Mouse (Mus musculus) urinary bladder, postnatal 14 days (tissue): ENCODE measurements around the gene Ddx4.

Experiments used
- DNase-seq: peaks from one replicate; pipeline ENCODE4 v3.0.0; 2021; ENCODE audit warnings: low spot score

The Ddx4 gene

DNA sequence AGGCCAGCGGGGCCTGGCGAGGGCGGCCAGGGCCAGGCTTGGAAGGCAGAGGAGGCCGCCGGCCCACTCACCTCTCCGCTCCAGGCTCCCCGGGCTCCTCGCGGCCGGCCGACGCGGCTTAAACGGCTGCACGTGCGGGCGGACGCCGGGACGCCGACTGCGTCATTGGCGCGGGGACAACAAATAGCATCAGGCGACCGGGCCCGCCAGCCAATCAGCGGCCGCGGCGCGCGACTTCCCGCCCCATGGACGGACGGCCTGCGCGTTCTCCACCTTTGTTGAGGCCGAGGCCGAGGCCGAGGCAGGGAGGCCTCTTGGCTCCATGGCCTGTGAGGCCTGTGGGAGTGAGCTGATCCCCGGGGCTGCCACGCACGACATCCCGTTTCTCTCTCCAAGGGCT lies at the start of gene Ddx4:
Ddx4 (minus strand) TSS at position 271 of the 400 bp plus-strand sequence.
- DNase-seq = no peak

- no peak for DNase-seq
These were observed 49.0 kb upstream of the Ddx4 start for GRCm38 (mm10) chr13:112701256-112701655.

DNA sequence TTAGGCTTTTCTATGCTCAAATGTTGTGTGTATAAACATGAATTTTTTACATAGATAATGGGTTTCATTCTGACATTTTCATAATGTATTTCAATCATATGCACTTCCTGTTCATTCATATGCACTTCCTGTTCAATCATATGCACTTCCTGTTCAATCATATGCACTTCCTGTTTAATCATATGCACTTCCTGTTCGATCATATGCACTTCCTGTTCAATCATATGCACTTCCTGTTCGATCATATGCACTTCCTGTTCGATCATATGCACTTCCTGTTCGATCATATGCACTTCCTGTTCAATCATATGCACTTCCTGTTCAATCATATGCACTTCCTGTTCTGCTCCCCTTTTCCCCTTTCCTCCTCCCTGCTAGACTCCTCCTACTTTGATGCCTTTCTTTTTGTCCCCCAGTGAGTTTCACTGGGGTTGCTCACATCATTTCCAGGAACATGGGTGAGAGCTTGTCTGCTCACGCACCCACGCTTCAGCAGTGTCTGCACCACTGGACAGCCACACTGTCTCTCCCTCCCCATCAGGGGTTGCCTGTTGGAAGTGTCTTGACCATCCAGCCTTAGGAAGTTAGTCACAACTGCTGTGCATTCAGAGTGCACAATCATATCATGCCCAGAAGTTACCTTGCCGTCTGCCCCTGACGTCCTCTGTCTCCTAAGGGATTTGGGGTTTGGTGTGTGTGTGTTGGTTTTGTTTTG lies 43.4 kb upstream of the Ddx4 start:
- no peak for DNase-seq

DNA sequence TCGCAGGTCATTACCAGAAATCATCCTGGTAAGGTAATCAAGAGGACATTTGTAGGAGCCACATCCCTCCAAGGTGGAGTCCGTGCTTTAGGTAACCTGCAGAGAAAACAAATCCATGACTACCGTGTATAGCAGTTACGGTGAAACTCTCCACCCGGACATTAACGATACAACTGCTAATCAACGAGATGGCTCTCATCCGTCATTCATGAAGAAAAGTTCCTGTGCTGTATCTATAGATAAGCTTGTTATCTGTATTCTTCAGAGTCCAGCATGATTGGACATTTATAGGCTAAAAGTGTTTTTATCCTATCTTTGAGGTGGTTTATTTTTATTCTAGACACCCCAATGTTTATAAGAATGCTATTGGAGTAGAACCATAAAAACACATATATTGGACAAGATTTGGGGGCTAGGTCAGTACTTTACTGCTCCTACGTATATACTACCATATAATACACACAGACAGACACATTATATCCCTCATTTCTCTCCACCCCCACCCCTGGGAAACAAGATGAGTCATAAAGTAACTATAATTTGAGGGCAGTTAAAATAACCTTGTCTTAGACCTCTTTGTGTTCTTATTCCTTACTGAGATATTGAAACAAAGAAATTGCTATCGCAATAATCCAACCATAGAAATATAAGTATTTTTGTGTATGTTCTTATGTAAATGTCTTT lies 40.7 kb upstream of the Ddx4 start:
- no peak for DNase-seq

DNA sequence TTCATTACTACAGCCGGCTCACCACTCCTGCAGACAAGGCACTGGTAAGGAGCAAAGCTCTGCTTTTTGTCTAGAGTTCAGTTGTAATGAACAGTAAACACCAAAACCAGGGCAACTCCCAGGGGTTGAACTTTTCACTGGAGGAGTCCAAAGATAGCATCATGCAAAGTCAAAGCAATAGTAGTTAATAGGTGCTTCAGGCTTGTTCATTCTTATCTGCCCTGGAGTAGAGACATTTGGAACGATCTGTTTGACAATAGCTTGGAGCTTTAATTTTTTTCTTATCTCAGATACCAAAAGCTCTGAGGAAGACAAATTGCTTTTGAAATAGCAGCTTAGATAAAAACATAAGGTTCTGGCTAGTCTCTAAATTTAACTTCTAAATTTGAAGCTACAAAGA lies 33.9 kb upstream of the Ddx4 start:
- DNase-seq = no peak

GRCm38 (mm10) chr13:112683970-112684369 lies 31.7 kb upstream of the Ddx4 start:
- no peak for DNase-seq

- DNase-seq = no peak
These were observed 31.0 kb upstream of the Ddx4 start for GRCm38 (mm10) chr13:112683312-112683711.

- DNase-seq = no peak
These were observed 25.9 kb upstream of the Ddx4 start for GRCm38 (mm10) chr13:112678154-112678553.

- peak; percentile 64 for DNase-seq
These were observed 21.7 kb upstream of the Ddx4 start for GRCm38 (mm10) chr13:112673899-112674447.

- no peak for DNase-seq
These were observed 20.5 kb upstream of the Ddx4 start for GRCm38 (mm10) chr13:112672797-112673196.

DNA sequence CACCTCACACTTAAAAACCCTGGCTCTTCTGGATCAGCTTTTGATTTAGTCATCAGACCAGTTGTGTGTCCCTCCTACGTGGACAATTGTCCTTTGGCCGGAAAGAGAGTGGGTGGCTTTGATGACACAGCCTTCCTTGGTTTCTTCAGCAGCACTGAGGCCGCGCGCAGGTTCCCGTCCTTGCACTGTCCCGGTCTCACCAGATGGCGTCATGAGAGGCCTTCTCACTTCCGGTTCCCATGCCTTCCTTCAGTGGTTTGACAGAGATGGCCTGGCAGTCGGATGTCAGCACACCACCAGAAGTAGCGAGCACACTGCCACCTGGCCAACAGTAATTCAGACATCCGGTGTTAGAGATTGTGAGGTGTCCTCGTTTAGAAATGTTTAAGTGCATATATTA lies 19.4 kb upstream of the Ddx4 start:
- no peak for DNase-seq

GRCm38 (mm10) chr13:112667215-112667614 lies 14.9 kb upstream of the Ddx4 start:
- DNase-seq = no peak

GRCm38 (mm10) chr13:112666433-112667024 lies 14.3 kb upstream of the Ddx4 start:
- DNase-seq = no peak

DNA sequence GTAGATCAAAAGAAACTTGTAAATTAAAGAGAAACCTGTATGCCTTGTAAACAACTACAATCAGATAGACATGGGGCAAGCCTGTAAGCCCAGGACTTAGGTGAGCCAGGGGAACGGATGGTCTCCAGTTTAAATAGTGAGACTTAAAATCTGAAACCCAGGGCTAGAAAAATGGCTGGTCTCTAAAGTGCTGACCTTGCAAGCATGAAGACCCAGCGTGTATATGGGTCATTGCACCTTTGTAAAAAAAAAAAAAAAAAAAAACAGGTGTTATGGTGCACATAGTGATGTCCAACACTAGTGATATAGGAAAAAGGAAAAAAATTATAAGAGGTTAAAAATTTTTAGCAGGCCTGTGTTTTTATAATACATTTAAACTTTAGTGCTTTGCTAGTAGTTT lies 9.4 kb upstream of the Ddx4 start:
- no peak for DNase-seq

- peak; percentile 92 for DNase-seq
These were observed 8.5 kb upstream of the Ddx4 start, which contains the start of gene Slc38a9 for GRCm38 (mm10) chr13:112660574-112661381. Slc38a9 (plus strand) TSS chr13:112660751.

DNA sequence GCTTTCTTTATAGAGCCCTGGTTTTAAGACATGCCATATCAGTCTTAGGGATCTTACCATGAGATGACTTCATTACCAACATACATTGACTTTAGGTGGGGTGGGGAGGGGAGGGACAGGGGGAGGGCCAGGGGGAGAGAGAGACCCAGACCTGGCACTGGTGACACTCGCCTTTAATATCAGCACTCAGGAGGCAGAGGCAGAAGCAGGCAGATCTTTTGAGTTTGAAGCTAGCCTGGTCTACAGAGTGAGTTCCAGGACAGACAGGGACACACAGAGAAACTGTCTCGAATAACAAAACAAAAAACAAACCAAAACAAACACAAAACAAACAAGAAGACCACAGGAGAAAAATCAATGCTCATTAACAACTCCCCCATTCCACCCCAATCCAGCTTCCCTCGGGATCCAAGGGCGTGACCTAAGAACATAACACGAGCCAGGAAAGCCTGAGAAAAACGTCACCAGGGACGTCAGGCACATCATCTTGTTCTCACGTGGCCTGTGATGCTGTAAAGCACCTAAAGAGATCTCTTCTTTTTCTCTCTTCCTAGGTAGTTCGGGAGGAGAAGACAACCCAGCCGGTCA lies 7.8 kb upstream of the Ddx4 start:
- DNase-seq = no peak

DNA sequence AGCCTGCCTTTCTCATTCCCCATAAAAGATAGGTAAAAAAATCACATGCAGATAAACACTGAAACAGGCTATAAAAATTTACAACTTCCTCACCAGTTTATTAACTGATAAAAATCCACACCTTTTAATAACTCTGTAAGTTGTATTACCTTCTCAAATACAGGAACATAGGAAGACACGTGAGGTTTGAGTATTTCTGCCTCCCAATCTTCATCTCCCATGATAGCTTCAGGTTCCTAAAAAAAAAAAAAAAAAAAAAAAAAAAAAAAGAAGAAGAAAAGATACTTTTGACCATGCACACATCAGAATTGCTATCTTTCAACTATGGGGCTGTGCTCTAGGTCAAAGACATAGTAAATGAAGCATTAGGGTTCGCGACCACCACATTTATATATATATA lies 1.1 kb downstream of the Ddx4 start:
- DNase-seq = no peak

DNA sequence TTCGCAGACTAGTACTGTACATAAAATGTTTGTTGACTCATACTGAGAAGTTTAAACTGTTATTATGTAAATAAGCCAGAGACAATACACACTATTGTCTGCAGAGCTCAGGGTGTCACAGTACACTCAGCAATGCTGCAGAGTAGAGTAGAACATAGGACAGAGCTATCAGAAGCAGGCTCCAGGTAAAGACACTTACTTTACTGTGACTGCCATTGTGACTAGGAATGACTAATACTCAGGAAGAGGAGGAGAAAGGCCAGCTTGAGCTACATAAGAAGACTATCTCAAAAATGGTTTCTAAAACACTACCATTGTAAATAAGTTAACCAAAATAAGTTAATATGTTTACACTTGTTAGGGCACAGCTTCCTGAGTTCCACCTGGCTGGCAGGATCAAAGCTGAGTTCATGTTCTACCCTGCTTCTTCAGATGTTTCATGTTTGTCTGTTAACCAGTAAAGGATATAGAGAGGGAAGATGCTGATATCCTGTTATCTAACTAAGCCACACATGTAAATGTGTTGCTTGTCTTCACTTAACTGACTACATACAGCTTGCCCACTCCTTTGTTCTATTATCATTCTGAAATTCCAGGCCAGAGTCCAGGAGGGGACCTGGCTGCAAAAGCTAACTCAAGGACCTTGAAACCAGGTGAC lies 6.6 kb downstream of the Ddx4 start:
- no peak for DNase-seq

- DNase-seq = no peak
These were observed 7.3 kb downstream of the Ddx4 start for GRCm38 (mm10) chr13:112644996-112645395.

DNA sequence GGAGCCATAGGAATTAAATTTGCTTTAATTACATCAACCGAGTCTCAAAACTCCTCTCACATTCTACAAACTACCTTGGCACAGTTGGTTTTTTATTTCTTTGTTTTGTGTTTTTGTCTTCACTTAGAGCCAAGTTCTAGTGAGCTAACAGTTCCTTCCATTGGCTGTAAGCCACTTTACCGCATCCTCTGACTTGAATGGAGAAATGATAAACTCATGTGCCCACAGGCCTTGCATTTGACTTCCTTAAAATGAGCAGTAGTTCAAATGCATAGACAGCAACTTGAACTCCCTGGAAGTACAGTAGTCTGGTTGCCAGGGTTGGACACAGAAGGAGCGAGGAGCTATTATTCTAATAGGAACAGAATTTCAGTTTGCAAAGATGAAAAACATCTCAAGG lies 9.4 kb downstream of the Ddx4 start:
- no peak for DNase-seq

DNA sequence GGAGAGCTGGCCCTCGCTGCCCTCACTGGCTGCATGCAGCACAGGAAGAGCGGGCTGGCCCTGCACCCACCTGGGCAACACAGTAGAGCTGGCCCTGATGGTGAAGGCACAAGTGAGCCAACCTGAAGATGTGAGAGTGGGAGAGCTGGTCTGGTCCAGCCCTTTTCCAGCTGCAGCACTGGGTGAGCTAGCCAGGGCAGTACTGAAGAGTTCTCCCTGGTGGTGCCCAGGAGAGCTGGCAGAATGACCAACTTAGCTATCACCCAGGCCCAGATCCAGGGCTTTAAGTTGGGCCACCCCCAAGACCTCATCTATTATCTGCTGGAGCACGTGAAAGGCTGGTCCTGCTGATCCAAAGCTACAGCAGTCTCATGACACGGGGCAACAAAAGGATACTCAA lies 13.2 kb downstream of the Ddx4 start:
- no peak for DNase-seq
